Mouse (Mus musculus) right cerebral cortex, postnatal 10 days (tissue): ENCODE data around the gene Fbxw24.
A peak's percentile ranks its signal among the peaks of the same experiment; 100 is the strongest.
"Not testable (repeated sequence)": the region's sequence is repeated elsewhere in the genome, so short reads cannot be mapped to it uniquely, and the experiment has no call there.

ENCODE experiments used
- DNase-seq, 2 experiments: peaks; one replicate each; pipeline ENCODE4 v3.0.0; 2021; ENCODE audit warnings: low spot score in 2 of 2

The Fbxw24 gene

GRCm38 (mm10) chr9:109625957-109626356 lies at the start of gene Fbxw24:
TSS of gene Fbxw24 (minus strand) at chr9:109626057.
- not testable (repeated sequence) for DNase-seq

GRCm38 (mm10) chr9:109664552-109664951 lies 38.7 kb upstream of the Fbxw24 start, which contains the start of gene Fbxw25:
TSS of gene Fbxw25 (minus strand) at chr9:109664652.
- DNase-seq = not testable (repeated sequence)

DNA sequence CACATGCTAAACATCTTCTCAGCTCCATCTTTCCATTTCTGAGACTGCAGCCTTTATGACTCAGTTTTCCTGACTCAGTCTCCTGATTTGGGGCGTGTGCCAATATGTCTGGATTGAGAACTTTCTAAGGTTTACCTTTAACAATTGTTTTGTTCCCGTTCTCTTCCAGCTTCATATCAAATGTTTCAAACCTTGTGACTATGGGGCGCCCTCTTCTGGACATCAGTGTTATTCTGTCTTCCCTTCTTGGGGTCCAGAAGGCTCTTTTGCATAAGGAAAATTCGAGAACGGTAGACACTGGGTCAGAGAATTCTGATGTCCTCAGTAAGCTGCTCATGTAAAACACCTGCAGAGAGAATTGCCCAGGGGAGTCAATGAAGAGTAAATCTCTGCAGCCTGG lies 19.0 kb downstream of the Fbxw24 start:
- peak; percentile 18 to 45 for DNase-seq

GRCm38 (mm10) chr9:109602128-109602527 lies 23.7 kb downstream of the Fbxw24 start:
- DNase-seq = not testable (repeated sequence)

DNA sequence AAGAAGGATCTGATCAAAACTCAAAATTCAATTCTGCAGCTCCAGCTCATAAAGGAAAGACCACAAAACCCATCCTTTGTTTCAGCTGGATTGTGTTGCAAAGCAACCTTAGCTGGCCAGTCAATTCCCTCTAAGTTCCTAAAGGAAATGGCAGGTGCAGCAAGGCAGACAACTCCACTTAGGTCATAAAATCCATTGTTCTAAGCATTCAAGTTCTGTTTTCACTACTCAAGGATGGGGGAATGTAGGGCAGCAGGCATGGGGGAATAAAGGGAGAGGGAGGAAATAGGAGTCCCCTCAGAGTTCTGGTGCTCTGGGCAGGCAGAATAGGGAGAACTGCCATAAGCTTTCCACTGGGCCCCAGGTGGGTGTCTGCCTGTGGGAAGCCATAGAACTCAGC lies 28.6 kb downstream of the Fbxw24 start:
- DNase-seq = no peak

DNA sequence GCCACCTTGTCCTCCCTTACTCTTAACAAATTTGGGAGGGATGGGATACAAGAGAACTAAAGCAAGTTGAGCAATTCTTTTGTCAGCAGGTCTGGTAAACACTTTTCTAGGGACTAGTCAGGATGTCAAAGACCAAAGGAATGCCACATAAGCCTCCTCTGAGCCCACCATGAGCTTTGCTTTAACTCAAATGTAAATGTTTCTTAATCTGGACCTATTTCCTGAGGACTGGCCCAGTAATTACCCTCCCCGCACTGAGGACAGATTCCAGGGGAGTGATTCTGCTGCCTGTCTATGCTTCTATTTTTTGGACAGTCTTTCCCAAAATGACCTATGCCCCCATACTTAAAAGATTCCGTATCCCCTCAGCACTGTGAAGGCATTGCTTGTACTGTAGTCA lies 31.0 kb downstream of the Fbxw24 start:
- DNase-seq = no peak

GRCm38 (mm10) chr9:109568162-109568561 lies 57.7 kb downstream of the Fbxw24 start, which contains the start of gene Fbxw15:
TSS of gene Fbxw15 (minus strand) at chr9:109568262.
- DNase-seq = not testable (repeated sequence)

DNA sequence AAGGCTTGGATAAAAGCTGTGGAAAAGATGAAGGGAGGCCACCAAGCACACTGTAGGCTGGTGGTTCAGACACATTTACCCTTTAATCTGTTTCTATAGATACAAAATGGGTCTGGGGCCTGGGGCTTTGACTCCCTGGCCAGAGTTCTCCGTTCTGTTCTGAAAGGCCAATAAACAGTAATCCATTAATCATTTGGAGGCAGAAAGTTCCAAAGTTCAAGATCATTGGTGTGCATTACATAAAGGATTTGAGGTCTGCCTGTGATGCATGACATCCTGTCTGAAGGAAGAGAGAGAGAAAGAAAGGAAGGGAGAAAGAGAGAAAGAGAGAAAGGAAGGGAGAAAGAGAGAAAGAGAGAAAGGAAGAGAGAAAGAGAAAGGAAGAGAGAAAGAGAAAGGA lies 60.3 kb downstream of the Fbxw24 start:
- no peak for DNase-seq

DNA sequence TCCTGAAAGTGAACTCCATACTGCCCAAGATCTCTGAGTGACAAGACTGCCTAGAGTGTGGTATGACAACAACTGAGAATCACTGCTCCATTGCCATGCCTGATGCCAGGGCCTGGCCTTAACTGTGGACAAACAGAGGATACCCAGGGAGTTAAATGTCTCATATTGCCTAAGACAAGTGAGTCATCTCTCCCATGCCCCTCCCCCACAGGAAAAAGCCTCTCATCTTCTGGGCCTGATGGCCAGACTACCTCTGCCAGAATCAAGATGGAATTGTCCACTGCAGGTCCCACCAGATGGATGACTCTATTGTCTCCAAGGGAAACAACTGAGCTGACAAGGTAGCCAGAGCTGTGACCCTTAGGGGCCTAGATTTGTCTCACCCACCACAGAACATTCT lies 63.8 kb downstream of the Fbxw24 start:
- not testable (repeated sequence) for DNase-seq

- no peak for DNase-seq
Observed at GRCm38 (mm10) chr9:109552483-109552882, 73.4 kb downstream of the Fbxw24 start.
